Mouse (Mus musculus): ENCODE measurements around the gene Mllt10. TPM values are rescaled to one million over a fixed set of nuclear protein-coding genes. Genes with fewer than 3 reads are reported as not detected.

Gene Mllt10
- polyA plus RNA-seq (2014; fragmentation: Nextera tagmentation; extraction: Ambion mirVana) = 54.1 and 57.2 TPM in 2 replicates

GRCm38 (mm10) chr2:18055016-18055928 lies at the start of gene Mllt10:
Gene Mllt10, plus strand, starts transcription at chr2:18055237.
- H3K27me3 ChIP-seq (ENCODE audit: control insufficient read depth, insufficient read depth, low read length) = no peaks in the 10 kb centered on the region
- WGBS = 0% methylated on average over 20 of the region's 20 CpGs
- H3K4me1 ChIP-seq (ENCODE audit: control insufficient read depth, insufficient read depth, low read length) = peaks cover 43% of the 10 kb centered on the region
- ATAC-seq (ENCODE audit: low FRiP score) = no peak
- no peaks in the 10 kb centered on the region for H3K9me3 ChIP-seq (ENCODE audit: control insufficient read depth, low read length)
- peak; percentile 92 for DNase-seq (ENCODE audit: low spot score, missing footprints)
- H3K27ac ChIP-seq (ENCODE audit: low read depth, low read length) = peak within 1 kb of the TSS; percentile 100
- H3K9ac ChIP-seq (ENCODE audit: low read length) = peak within 1 kb of the TSS; percentile 100
- H3K4me2 ChIP-seq = peak within 1 kb of the TSS; percentile 95
- no peaks in the 10 kb centered on the region for H3K36me3 ChIP-seq (ENCODE audit: control insufficient read depth, insufficient read depth, low read length)
- peak within 1 kb of the TSS; percentile 68 for H3K4me3 ChIP-seq (ENCODE audit: low read depth, low read length)

DNA sequence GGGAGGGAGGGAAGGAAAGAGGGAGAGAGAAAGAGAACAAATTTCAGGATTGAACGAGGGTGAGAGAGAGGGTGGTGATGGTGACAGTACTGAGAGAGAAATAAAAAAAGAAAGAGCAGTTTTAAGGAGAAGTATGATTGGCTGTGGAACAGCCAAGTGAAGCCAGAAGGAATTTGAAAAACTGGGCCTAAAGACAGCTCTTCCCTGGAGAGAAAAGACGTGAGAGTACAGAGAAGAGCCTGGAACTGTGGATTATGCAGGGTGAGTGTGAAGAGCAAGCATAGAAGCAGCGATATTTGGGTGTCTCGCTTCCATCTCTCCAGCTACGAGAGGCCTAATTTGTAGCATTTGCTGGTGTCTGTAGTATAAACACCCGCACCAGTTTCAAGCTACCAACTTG lies 43.8 kb upstream of the Mllt10 start:
- Histone ChIP-seq H3K9ac (ENCODE audit: low read length) (no peak overlapping the region), H3K27me3 (ENCODE audit: control insufficient read depth, insufficient read depth, low read length) (no peaks in the 10 kb centered on the region), H3K36me3 (ENCODE audit: control insufficient read depth, insufficient read depth, low read length) (no peaks in the 10 kb centered on the region), H3K9me3 (ENCODE audit: control insufficient read depth, low read length) (no peaks in the 10 kb centered on the region), H3K4me1 (ENCODE audit: control insufficient read depth, insufficient read depth, low read length) (no peaks in the 10 kb centered on the region), H3K4me2 (no peak overlapping the region), H3K27ac (ENCODE audit: low read depth, low read length) (no peak overlapping the region), H3K4me3 (ENCODE audit: low read depth, low read length) (no peak overlapping the region)
- DNase-seq (ENCODE audit: low spot score, missing footprints) (peak; percentile 65), ATAC-seq (ENCODE audit: low FRiP score) (no peak)
- WGBS = 87% methylated on average over 6 of the region's 6 CpGs

DNA sequence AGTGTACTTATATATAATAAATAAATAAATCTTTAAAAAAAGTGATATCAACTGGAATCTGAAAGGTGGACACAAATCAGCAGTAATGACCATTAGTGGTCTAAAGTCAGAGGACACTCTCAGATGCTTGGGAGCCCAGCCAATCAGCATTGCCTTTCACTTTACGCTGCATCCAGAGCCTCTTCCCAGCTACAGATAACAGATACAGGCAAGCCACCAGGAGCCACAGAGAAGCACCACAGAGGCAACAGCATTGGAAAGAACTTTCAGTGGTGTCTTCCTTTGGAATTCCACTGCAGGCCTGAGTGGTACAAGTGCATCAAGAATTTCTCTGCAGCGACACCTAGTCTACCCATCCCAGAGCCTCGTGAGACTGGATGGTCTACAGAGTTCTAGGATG lies 42.2 kb upstream of the Mllt10 start:
- DNase-seq (ENCODE audit: low spot score, missing footprints) (peak; percentile 69), ATAC-seq (ENCODE audit: low FRiP score) (no peak)
- 94% methylated on average over 3 of the region's 3 CpGs for WGBS
- Histone ChIP-seq H3K9me3 (ENCODE audit: control insufficient read depth, low read length) (no peaks in the 10 kb centered on the region), H3K4me3 (ENCODE audit: low read depth, low read length) (no peak overlapping the region), H3K36me3 (ENCODE audit: control insufficient read depth, insufficient read depth, low read length) (no peaks in the 10 kb centered on the region), H3K4me2 (no peak overlapping the region), H3K27ac (ENCODE audit: low read depth, low read length) (no peak overlapping the region), H3K9ac (ENCODE audit: low read length) (no peak overlapping the region), H3K27me3 (ENCODE audit: control insufficient read depth, insufficient read depth, low read length) (no peaks in the 10 kb centered on the region), H3K4me1 (ENCODE audit: control insufficient read depth, insufficient read depth, low read length) (no peaks in the 10 kb centered on the region)

DNA sequence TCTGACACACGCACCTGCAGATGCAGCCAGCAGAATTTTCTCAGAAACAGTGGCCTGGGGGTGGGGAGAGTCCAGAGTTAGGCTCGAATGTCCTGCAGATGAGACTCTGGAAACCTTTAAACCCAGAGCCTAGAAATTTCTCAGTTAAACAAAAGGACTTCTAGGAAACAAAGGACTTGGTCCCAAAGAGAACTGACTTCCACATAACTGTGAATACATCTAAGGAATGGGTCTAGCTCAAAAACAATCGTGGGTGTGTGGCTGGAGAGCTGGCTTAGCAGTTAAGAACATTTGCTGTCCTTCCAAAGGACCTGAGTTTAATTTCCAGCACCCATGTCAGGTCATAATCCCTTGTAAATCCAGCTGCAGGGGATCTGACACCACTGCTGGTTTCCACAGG lies 39.5 kb upstream of the Mllt10 start:
- H3K4me1 ChIP-seq (ENCODE audit: control insufficient read depth, insufficient read depth, low read length) = no peaks in the 10 kb centered on the region
- ATAC-seq (ENCODE audit: low FRiP score) (no peak), DNase-seq (ENCODE audit: low spot score, missing footprints) (peak; percentile 49)
- H3K36me3 ChIP-seq (ENCODE audit: control insufficient read depth, insufficient read depth, low read length) = no peaks in the 10 kb centered on the region
- no peaks in the 10 kb centered on the region for H3K27me3 ChIP-seq (ENCODE audit: control insufficient read depth, insufficient read depth, low read length)
- H3K9ac ChIP-seq (ENCODE audit: low read length) = no peak overlapping the region
- H3K4me2 ChIP-seq = no peak overlapping the region
- no peak overlapping the region for H3K27ac ChIP-seq (ENCODE audit: low read depth, low read length)
- no peaks in the 10 kb centered on the region for H3K9me3 ChIP-seq (ENCODE audit: control insufficient read depth, low read length)
- 39% methylated on average over 3 of the region's 3 CpGs for WGBS
- H3K4me3 ChIP-seq (ENCODE audit: low read depth, low read length) = no peak overlapping the region

- no peak for ATAC-seq (ENCODE audit: low FRiP score)
- Histone ChIP-seq H3K4me1 (ENCODE audit: control insufficient read depth, insufficient read depth, low read length) (no peaks in the 10 kb centered on the region), H3K4me3 (ENCODE audit: low read depth, low read length) (no peak overlapping the region), H3K9ac (ENCODE audit: low read length) (no peak overlapping the region), H3K27ac (ENCODE audit: low read depth, low read length) (no peak overlapping the region), H3K36me3 (ENCODE audit: control insufficient read depth, insufficient read depth, low read length) (no peaks in the 10 kb centered on the region), H3K4me2 (no peak overlapping the region), H3K9me3 (ENCODE audit: control insufficient read depth, low read length) (no peaks in the 10 kb centered on the region), H3K27me3 (ENCODE audit: control insufficient read depth, insufficient read depth, low read length) (no peaks in the 10 kb centered on the region)
- no peak for DNase-seq (ENCODE audit: low spot score, missing footprints)
- 81% methylated on average over 1 of the region's 1 CpGs for WGBS
Measured at GRCm38 (mm10) chr2:18016639-18017038, 38.4 kb upstream of the Mllt10 start.

GRCm38 (mm10) chr2:18017321-18017720 lies 37.7 kb upstream of the Mllt10 start:
- H3K4me3 ChIP-seq (ENCODE audit: low read depth, low read length) = no peak overlapping the region
- no peak for ATAC-seq (ENCODE audit: low FRiP score)
- peak; percentile 56 for DNase-seq (ENCODE audit: low spot score, missing footprints)
- no peaks in the 10 kb centered on the region for H3K36me3 ChIP-seq (ENCODE audit: control insufficient read depth, insufficient read depth, low read length)
- H3K9me3 ChIP-seq (ENCODE audit: control insufficient read depth, low read length) = no peaks in the 10 kb centered on the region
- no peaks in the 10 kb centered on the region for H3K4me1 ChIP-seq (ENCODE audit: control insufficient read depth, insufficient read depth, low read length)
- H3K27me3 ChIP-seq (ENCODE audit: control insufficient read depth, insufficient read depth, low read length) = no peaks in the 10 kb centered on the region
- no peak overlapping the region for H3K9ac ChIP-seq (ENCODE audit: low read length)
- no peak overlapping the region for H3K27ac ChIP-seq (ENCODE audit: low read depth, low read length)
- WGBS = 96% methylated on average over 6 of the region's 6 CpGs
- H3K4me2 ChIP-seq = no peak overlapping the region

DNA sequence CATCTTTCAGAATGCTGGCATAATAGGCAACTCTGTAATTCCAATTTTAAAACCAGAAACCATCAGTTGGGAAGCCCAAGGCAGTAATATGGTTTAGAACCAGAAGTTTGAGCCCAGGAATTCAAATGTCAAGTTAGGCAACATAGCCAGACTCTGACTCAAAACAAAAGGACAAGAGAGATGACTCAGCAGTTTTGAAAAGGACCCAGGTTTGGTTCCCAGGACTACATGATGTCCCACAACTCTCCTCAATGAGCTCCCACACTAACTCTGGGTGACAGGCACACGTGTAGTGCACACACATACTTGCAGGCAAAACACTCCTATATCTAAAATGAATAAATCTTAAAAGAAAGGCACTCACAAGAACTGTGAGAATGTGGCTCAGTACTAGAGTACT lies 35.9 kb upstream of the Mllt10 start:
- no peak overlapping the region for H3K4me2 ChIP-seq

GRCm38 (mm10) chr2:18022886-18023285 lies 32.2 kb upstream of the Mllt10 start:
- DNase-seq (ENCODE audit: low spot score, missing footprints) = peak; percentile 73
- Histone ChIP-seq H3K4me3 (ENCODE audit: low read depth, low read length) (no peak overlapping the region), H3K9me3 (ENCODE audit: control insufficient read depth, low read length) (no peaks in the 10 kb centered on the region), H3K36me3 (ENCODE audit: control insufficient read depth, insufficient read depth, low read length) (no peaks in the 10 kb centered on the region), H3K4me2 (no peak overlapping the region), H3K27ac (ENCODE audit: low read depth, low read length) (no peak overlapping the region), H3K4me1 (ENCODE audit: control insufficient read depth, insufficient read depth, low read length) (peaks cover 10% of the 10 kb centered on the region), H3K27me3 (ENCODE audit: control insufficient read depth, insufficient read depth, low read length) (no peaks in the 10 kb centered on the region), H3K9ac (ENCODE audit: low read length) (no peak overlapping the region)
- no peak for ATAC-seq (ENCODE audit: low FRiP score)
- WGBS = 81% methylated on average over 1 of the region's 1 CpGs

More for the DNA sequence above, 35.9 kb upstream of the Mllt10 start:
- no peak overlapping the region for H3K4me3 ChIP-seq (ENCODE audit: low read depth, low read length)
- WGBS = 76% methylated on average over 1 of the region's 1 CpGs
- no peaks in the 10 kb centered on the region for H3K9me3 ChIP-seq (ENCODE audit: control insufficient read depth, low read length)
- ATAC-seq (ENCODE audit: low FRiP score) (no peak), DNase-seq (ENCODE audit: low spot score, missing footprints) (peak; percentile 84)
- H3K27ac ChIP-seq (ENCODE audit: low read depth, low read length) = no peak overlapping the region
- H3K9ac ChIP-seq (ENCODE audit: low read length) = no peak overlapping the region
- no peaks in the 10 kb centered on the region for H3K27me3 ChIP-seq (ENCODE audit: control insufficient read depth, insufficient read depth, low read length)
- peaks cover 4% of the 10 kb centered on the region; the same call in 1 of the 2 replicates for H3K4me1 ChIP-seq (ENCODE audit: control insufficient read depth, insufficient read depth, low read length)
- H3K36me3 ChIP-seq (ENCODE audit: control insufficient read depth, insufficient read depth, low read length) = no peaks in the 10 kb centered on the region

DNA sequence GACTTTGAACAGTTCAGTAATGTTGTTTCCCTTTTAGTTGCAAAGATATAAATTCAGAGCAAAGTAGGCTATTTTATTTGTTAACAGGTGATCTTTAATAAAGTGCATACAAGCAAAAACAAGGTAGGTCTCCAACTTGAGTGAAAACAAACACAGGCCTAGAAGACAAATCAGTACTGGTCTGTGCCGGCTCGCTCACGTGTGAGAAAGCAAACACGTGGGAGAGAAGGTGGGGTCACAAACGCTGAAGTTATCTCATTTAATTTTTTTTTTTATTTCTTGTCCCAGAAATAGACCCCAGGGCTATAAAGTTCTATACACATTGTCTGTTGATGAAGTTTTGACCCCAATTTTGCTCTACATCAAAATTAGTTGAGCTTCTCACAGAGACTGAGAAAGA lies 29.9 kb upstream of the Mllt10 start:
- Histone ChIP-seq H3K4me3 (ENCODE audit: low read depth, low read length) (peak overlapping the region; percentile 63), H3K9me3 (ENCODE audit: control insufficient read depth, low read length) (no peaks in the 10 kb centered on the region), H3K27me3 (ENCODE audit: control insufficient read depth, insufficient read depth, low read length) (no peaks in the 10 kb centered on the region), H3K9ac (ENCODE audit: low read length) (peak overlapping the region; percentile 91; the same call in 1 of the 2 replicates), H3K36me3 (ENCODE audit: control insufficient read depth, insufficient read depth, low read length) (no peaks in the 10 kb centered on the region), H3K4me1 (ENCODE audit: control insufficient read depth, insufficient read depth, low read length) (peaks cover 10% of the 10 kb centered on the region), H3K4me2 (peak overlapping the region; percentile 80), H3K27ac (ENCODE audit: low read depth, low read length) (no peak overlapping the region)
- ATAC-seq (ENCODE audit: low FRiP score) = no peak
- DNase-seq (ENCODE audit: low spot score, missing footprints) = no peak
- 19% methylated on average over 5 of the region's 5 CpGs for WGBS
